Comparison of ENCODE assay signal across 17 mouse cellular contexts in genomic region chr5:64274296-64274695, GRCm38 (mm10).
DNase-seq lines count a peak whose midpoint lies in the region; ATAC-seq and TF ChIP-seq lines count a peak whose summit lies in the region.
"Had no signal": no experiment of that assay in that cellular context is flagged by ENCODE, and none has a peak within 500 bp of the region (broad histone marks: within the 10 kb centered on the region; RNA-seq: fewer than 3 reads in every experiment).

No protein-coding gene starts in this region.

- no peaks in the 10 kb centered on the region for H3K9me3 ChIP-seq in intestine, postnatal 0 days (ENCODE audit: control insufficient read depth)
- H3K9me3 ChIP-seq in intestine, embryonic 16.5 days (ENCODE audit: control insufficient read depth, low read length), result no peaks in the 10 kb centered on the region
- H3K9me3 ChIP-seq in ES-Bruce4 (replicated peaks; ENCODE audit: control insufficient read depth, insufficient read depth, low read length, poor library complexity, severe bottlenecking), result no peaks in the 10 kb centered on the region
- H3K9me3 ChIP-seq: embryonic facial prominence, embryonic 12.5 days; embryonic facial prominence, embryonic 15.5 days; heart, embryonic 12.5 days; heart, embryonic 15.5 days; hindbrain, embryonic 10.5 days; hindbrain, embryonic 13.5 days; intestine, embryonic 15.5 days had no signal

- TF ChIP-seq POLR2A in ES-Bruce4 (IDR thresholded peaks at IDR 0.05; ENCODE audit: insufficient read depth, low read length), result no peak

- ATAC-seq in intestine, postnatal 0 days, result no peak
- no peak for ATAC-seq in intestine, embryonic 16.5 days

- no peak for TF ChIP-seq CTCF in intestine, postnatal 0 days (IDR thresholded peaks at IDR 0.05; ENCODE audit: low read depth)
- TF ChIP-seq CTCF in ES-Bruce4 (IDR thresholded peaks at IDR 0.05; ENCODE audit: low read depth, low read length), result no peak

- no peaks in the 10 kb centered on the region for H3K27me3 ChIP-seq in intestine, postnatal 0 days (replicated peaks; ENCODE audit: control insufficient read depth, insufficient read depth, low read length)
- H3K27me3 ChIP-seq in intestine, embryonic 16.5 days (replicated peaks; ENCODE audit: control insufficient read depth, insufficient read depth, low read length), result no peaks in the 10 kb centered on the region
- no peaks in the 10 kb centered on the region for H3K27me3 ChIP-seq in ES-Bruce4 (ENCODE audit: control insufficient read depth, insufficient read depth, low read length, poor library complexity, severe bottlenecking)
- H3K27me3 ChIP-seq: embryonic facial prominence, embryonic 12.5 days; embryonic facial prominence, embryonic 15.5 days; heart, embryonic 12.5 days; heart, embryonic 15.5 days; hindbrain, embryonic 13.5 days; intestine, embryonic 15.5 days had no signal

- 0 out of 2 replicates have a peak, but pooled peaks have one; percentile 9 for TF ChIP-seq EP300 in ES-Bruce4 (IDR thresholded peaks at IDR 0.05; ENCODE audit: insufficient read depth, low read depth, low read length)

- H3K4me3 ChIP-seq in intestine, postnatal 0 days (ENCODE audit: low read depth, low read length), result no peak overlapping the region
- no peak overlapping the region for H3K4me3 ChIP-seq in intestine, embryonic 16.5 days (ENCODE audit: low read length)
- no peak overlapping the region for H3K4me3 ChIP-seq in ES-Bruce4 (ENCODE audit: low read depth, low read length)
- H3K4me3 ChIP-seq: embryonic facial prominence, embryonic 12.5 days; embryonic facial prominence, embryonic 15.5 days; heart, embryonic 12.5 days; heart, embryonic 15.5 days; hindbrain, embryonic 10.5 days; hindbrain, embryonic 13.5 days; intestine, embryonic 15.5 days had no signal

- peak; percentile 71 to 78 for DNase-seq in adrenal gland, adult (ENCODE audit: inconsistent age in 2 of 2, low spot score in 1 of 2)
- no peak for DNase-seq in adrenal gland, postnatal 4 days (ENCODE audit: low spot score in 2 of 2)
- peak; percentile 13 for DNase-seq in adrenal gland, postnatal 25 days
- no peak for DNase-seq in adrenal gland, adult 18-20 months (ENCODE audit: low spot score in 2 of 2)
- no peak for DNase-seq in natural killer cell, adult 2 months (ENCODE audit: low spot score in 2 of 2)
- DNase-seq: gastrocnemius, postnatal 10 days had no signal

- WGBS in intestine, postnatal 0 days, result 70% methylated on average over 9 of the region's 9 CpGs
- 81% methylated on average over 9 of the region's 9 CpGs for WGBS in intestine, embryonic 16.5 days

- 0 out of 2 replicates have a peak, but pooled peaks cover 2% of the 10 kb centered on the region for H3K4me1 ChIP-seq in intestine, postnatal 0 days (replicated peaks; ENCODE audit: control insufficient read depth, insufficient read depth, low read length)
- H3K4me1 ChIP-seq in intestine, embryonic 16.5 days (ENCODE audit: control insufficient read depth, insufficient read depth, low read length), result peaks cover 6% of the 10 kb centered on the region; the same call in 1 of the 2 replicates
- peaks cover 2% of the 10 kb centered on the region for H3K4me1 ChIP-seq in ES-Bruce4 (ENCODE audit: control insufficient read depth, insufficient read depth, low read length)
- H3K4me1 ChIP-seq: embryonic facial prominence, embryonic 12.5 days had no signal

- H3K36me3 ChIP-seq in intestine, postnatal 0 days (ENCODE audit: control insufficient read depth, insufficient read depth), result peaks cover 61% of the 10 kb centered on the region
- H3K36me3 ChIP-seq in intestine, embryonic 16.5 days (ENCODE audit: control insufficient read depth, insufficient read depth, low read length), result 0 out of 2 replicates have a peak, but pooled peaks cover 7% of the 10 kb centered on the region
- peaks cover 2% of the 10 kb centered on the region; the same call in 1 of the 2 replicates for H3K36me3 ChIP-seq in ES-Bruce4 (ENCODE audit: control insufficient read depth, insufficient read depth, low read length, poor library complexity, severe bottlenecking)

- no peak overlapping the region for H3K4me2 ChIP-seq in intestine, postnatal 0 days (replicated peaks; ENCODE audit: low read depth)
- no peak overlapping the region for H3K4me2 ChIP-seq in intestine, embryonic 16.5 days (ENCODE audit: low read depth, low read length)
- H3K4me2 ChIP-seq: embryonic facial prominence, embryonic 12.5 days; embryonic facial prominence, embryonic 15.5 days; heart, embryonic 12.5 days; heart, embryonic 15.5 days; hindbrain, embryonic 13.5 days; intestine, embryonic 15.5 days had no signal

- no peak overlapping the region for H3K9ac ChIP-seq in intestine, postnatal 0 days (ENCODE audit: low read depth, low read length)
- no peak overlapping the region for H3K9ac ChIP-seq in intestine, embryonic 16.5 days (ENCODE audit: low read depth, low read length)
- H3K9ac ChIP-seq in ES-Bruce4 (ENCODE audit: low read depth, poor library complexity, severe bottlenecking), result no peak overlapping the region
- H3K9ac ChIP-seq: embryonic facial prominence, embryonic 12.5 days; embryonic facial prominence, embryonic 15.5 days; forebrain, postnatal 0 days; heart, embryonic 12.5 days; heart, embryonic 15.5 days; hindbrain, embryonic 13.5 days; intestine, embryonic 15.5 days had no signal

- peak overlapping the region; percentile 15; the same call in 1 of the 2 replicates for H3K27ac ChIP-seq in intestine, postnatal 0 days (ENCODE audit: low read depth, low read length)
- H3K27ac ChIP-seq in intestine, embryonic 16.5 days (ENCODE audit: low read length), result no peak overlapping the region
- no peak overlapping the region for H3K27ac ChIP-seq in ES-Bruce4 (ENCODE audit: insufficient read depth, low read length)
- H3K27ac ChIP-seq: embryonic facial prominence, embryonic 12.5 days; embryonic facial prominence, embryonic 15.5 days; heart, embryonic 15.5 days; hindbrain, embryonic 10.5 days; hindbrain, embryonic 13.5 days; intestine, embryonic 15.5 days had no signal

Comparison
In these comparisons a context has a peak if more than half of its experiments do, and no peak if none do; other contexts are left out.
1. DNase-seq: peak in adrenal gland, adult (2 of 2) and adrenal gland, postnatal 25 days (single experiment); none in adrenal gland, postnatal 4 days (0 of 2), adrenal gland, adult 18-20 months (0 of 2) and natural killer cell, adult 2 months (0 of 2).